Mouse (Mus musculus) intestine, embryonic 14.5 days (tissue): ENCODE measurements around the gene Man1a. TPM values are rescaled to one million over a fixed set of nuclear protein-coding genes. Genes with fewer than 3 reads are reported as not detected.

Experiments
- ATAC-seq: fragments of 200-750 bp; cut with Nextera tagmentation; replicated peaks from 2 replicates; pipeline ENCODE4 v1.8.0; 2017; ENCODE audit warnings: low read depth, moderate number of reproducible peaks, moderate TSS enrichment, moderate library complexity; ENCODE audit not compliant: low FRiP score, low TSS enrichment
- DNase-seq: peaks from one replicate; pipeline ENCODE4 v3.0.0-alpha.2; 2018; ENCODE audit warnings: low spot score
- H3K27ac ChIP-seq: fragments of 300-500 bp; sonication (generic); 2 replicates; pipeline ENCODE4 v1.5.1; 2014; ENCODE audit warnings: low read depth, mild to moderate bottlenecking, control low read depth
- H3K27me3 ChIP-seq: fragments of 300-500 bp; sonication (generic); replicated peaks from 2 replicates; pipeline ENCODE4 v1.6.1; 2014; ENCODE audit warnings: low read length, control low read depth; ENCODE audit not compliant: control insufficient read depth, insufficient read depth
- H3K36me3 ChIP-seq: fragments of 300-500 bp; sonication (generic); 2 replicates; pipeline ENCODE4 v1.6.1; 2014; ENCODE audit warnings: low read length, control low read depth; ENCODE audit not compliant: control insufficient read depth, insufficient read depth
- H3K4me1 ChIP-seq: fragments of 300-500 bp; sonication (generic); replicated peaks from 2 replicates; pipeline ENCODE4 v1.6.1; 2014; ENCODE audit warnings: low read length, control low read depth, mixed read lengths; ENCODE audit not compliant: control insufficient read depth, insufficient read depth
- H3K4me2 ChIP-seq: fragments of 300-500 bp; sonication (generic); 2 replicates; pipeline ENCODE4 v1.6.1; 2014; ENCODE audit warnings: low read length
- H3K4me3 ChIP-seq: fragments of 300-500 bp; sonication (generic); 2 replicates; pipeline ENCODE4 v1.5.1; 2014; ENCODE audit warnings: low read depth, low read length, control low read depth, mixed read lengths
- H3K9ac ChIP-seq: fragments of 300-500 bp; sonication (generic); 2 replicates; pipeline ENCODE4 v1.6.1; 2014; ENCODE audit warnings: mild to moderate bottlenecking, low read length
- H3K9me3 ChIP-seq: fragments of 300-500 bp; sonication (generic); 2 replicates; pipeline ENCODE4 v1.6.1; 2016; ENCODE audit warnings: low read length, control low read depth; ENCODE audit not compliant: control insufficient read depth
- WGBS: fragments of 180-500 bp; shearing (Covaris S2); extraction: QIAGEN DNeasy Blood & Tissue Kit; methylation state at CpG from one replicate; pipeline ENCODE4 v1.1.7; 2014; 5-methylcytosine and 5-hydroxymethylcytosine counted together
- polyA plus RNA-seq: library from polyadenylated mRNA; unstranded; fragments of >200 nt; fragmentation: Nextera tagmentation; extraction: Ambion mirVana; gene quantifications from 2 replicates; pipeline ENCODE4 v1.2.1, GENCODE M21; 2014

The Man1a gene
- polyA plus RNA-seq, 1 experiment from 2014 or later: 12.6 TPM

DNA sequence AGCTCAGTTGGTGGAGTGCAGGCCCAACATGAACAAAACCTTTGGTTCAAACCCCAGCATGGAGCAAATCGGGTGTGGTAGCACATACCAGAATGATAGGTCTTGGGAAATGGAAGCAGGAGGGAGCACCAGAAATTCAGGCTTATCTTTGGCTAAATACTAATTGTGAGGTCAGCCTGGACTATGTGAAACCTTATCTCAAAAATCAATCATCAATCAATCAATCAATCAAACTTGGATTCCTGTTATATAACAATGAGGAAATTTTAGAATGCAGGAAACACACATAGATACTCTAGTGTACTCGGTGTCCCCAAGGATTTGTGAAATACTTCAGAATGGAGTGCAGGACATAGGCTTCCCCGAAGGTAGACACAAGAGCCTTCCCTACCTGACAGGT is 17.8 kb downstream of the Man1a start:
- Histone ChIP-seq H3K4me2 (no peak overlapping the region), H3K36me3 (no peaks in the 10 kb centered on the region), H3K9me3 (no peaks in the 10 kb centered on the region), H3K9ac (no peak overlapping the region), H3K4me3 (no peak overlapping the region), H3K27ac (no peak overlapping the region), H3K4me1 (no peaks in the 10 kb centered on the region), H3K27me3 (no peaks in the 10 kb centered on the region)
- DNase-seq: no peak
- no peak for ATAC-seq
- 38% methylated on average over 3 of the region's 3 CpGs for WGBS

DNA sequence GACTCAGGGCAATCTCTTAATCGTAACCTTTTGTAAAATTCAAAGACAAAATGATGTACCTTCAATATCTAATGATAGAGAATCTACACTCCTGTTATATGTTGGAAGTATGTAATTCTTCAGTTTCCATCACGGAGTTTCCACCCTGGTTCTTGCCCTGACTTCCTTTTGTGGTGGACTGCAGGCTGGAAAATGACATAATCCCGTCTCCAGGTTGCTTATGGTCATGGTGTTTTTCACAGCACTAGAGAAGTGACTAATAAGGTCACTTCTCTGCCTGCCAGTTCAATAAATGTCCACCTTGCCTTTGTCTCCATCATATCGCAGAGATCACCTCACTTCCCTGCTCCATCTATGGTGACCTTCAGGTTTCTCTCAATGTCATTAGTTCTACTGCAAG is 22.2 kb downstream of the Man1a start:
- ATAC-seq: no peak

GRCm38 (mm10) chr10:54047885-54048284 is 28.5 kb downstream of the Man1a start:
- H3K36me3 ChIP-seq: no peaks in the 10 kb centered on the region
- no peak overlapping the region for H3K4me3 ChIP-seq
- no peak overlapping the region for H3K9ac ChIP-seq
- ATAC-seq (no peak), DNase-seq (no peak)
- H3K27ac ChIP-seq: no peak overlapping the region
- H3K27me3 ChIP-seq: no peaks in the 10 kb centered on the region
- no peak overlapping the region for H3K4me2 ChIP-seq
- H3K9me3 ChIP-seq: no peaks in the 10 kb centered on the region
- 75% methylated on average over 4 of the region's 4 CpGs for WGBS
- H3K4me1 ChIP-seq: 0 out of 2 replicates have a peak, but pooled peaks cover 7% of the 10 kb centered on the region

More for the DNA sequence above, 22.2 kb downstream of the Man1a start:
- Histone ChIP-seq H3K4me2 (no peak overlapping the region), H3K9ac (no peak overlapping the region), H3K9me3 (no peaks in the 10 kb centered on the region), H3K27me3 (no peaks in the 10 kb centered on the region), H3K4me3 (no peak overlapping the region), H3K36me3 (no peaks in the 10 kb centered on the region), H3K27ac (no peak overlapping the region), H3K4me1 (no peaks in the 10 kb centered on the region)
- DNase-seq: no peak
- 86% methylated on average over 4 of the region's 4 CpGs for WGBS

DNA sequence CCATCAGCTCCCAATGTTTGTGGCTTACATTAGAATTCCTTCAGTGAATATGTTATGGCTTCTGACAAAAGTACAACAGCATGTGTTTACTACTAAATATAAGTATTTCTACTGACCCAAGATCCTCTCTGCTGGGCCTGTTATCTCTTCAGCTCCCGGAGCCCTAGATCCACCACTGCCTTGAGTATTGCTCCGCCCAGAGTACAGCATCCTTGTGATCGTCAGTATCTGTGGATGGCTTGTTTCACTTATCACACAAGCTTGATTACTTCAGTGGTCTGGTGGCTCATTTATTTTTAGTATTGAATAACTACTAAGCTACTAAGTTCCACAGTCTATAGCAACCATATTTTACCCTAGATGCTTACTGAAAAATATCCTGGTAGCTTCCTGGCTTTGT is 33.1 kb downstream of the Man1a start:
- 0 out of 2 replicates have a peak, but pooled peaks cover 7% of the 10 kb centered on the region for H3K4me1 ChIP-seq
- ATAC-seq: no peak
- H3K27me3 ChIP-seq: no peaks in the 10 kb centered on the region
- WGBS: 88% methylated on average over 3 of the region's 3 CpGs
- no peaks in the 10 kb centered on the region for H3K9me3 ChIP-seq
- H3K36me3 ChIP-seq: no peaks in the 10 kb centered on the region
- H3K9ac ChIP-seq: no peak overlapping the region
- no peak overlapping the region for H3K27ac ChIP-seq
- no peak overlapping the region for H3K4me3 ChIP-seq
- DNase-seq: no peak
- no peak overlapping the region for H3K4me2 ChIP-seq

DNA sequence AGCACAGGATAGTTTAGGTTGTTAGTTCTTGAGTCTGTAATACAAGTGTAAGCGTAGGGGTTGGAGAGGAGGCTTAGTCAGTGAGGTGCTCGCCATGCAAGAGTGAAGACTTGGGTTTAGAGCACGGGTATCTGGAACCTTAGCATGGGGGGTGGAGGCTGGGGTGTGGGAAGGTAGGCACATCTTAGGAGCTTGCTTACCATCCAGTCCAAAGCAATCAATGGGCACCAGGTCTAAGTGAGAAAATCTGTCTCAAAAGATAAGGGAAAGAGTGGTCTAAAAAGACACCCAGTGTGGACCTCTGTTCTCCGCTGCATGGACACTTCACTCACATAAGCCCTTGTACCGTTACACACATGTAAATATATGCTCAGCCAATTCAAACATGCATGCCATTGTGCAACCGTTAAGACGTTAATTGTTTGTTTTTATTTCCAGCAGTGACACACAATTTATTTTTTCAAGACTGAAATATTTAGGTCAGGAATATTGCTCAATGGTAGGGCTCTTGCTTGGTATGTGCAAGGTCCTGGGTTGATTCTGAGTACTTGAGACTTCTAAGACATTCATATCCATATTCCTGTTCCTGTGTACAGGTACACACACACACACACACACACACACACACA is 34.1 kb downstream of the Man1a start:
- WGBS: 86% methylated on average over 7 of the region's 7 CpGs

DNA sequence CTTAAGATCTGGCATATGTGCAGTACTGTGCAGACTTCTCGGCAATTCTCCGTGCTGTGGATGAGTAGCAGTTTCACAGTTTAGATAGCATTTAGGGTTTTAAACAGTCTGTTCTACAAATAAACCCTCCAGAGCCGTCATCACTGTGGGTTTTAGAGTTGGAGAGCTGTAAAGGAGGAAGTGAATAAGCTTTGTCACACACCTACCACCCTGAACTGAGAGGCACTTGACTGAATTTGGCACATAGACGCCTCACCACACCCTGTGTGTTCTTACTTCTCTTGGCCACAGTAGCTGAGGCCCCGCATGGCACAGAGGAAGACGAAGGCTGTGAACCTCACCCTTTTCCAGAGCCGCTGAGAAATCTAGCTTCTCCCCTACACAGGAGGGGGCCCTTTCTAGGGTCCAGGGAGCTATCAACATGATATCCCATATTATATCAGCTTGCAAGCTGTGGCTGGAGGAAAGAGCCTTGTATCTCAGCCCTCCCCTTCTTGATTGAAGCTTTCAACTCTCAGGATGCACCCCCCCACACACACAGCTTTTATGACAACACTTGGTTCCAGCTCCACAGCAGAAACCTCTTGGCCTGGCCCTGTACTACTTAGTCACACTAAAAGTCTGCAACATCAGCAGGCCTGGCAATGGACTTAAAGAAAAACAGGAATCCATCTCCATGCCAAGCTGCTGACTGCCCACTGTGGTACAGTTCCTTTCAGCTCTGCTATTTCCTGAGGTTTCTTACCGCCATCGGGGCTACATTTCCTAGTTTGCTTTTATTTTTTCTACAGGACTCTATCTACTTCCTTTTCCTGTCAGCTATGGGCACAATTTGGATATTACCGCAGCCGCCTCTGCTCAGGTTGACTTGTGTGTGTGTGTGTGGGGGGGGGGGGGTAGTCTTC is 35.9 kb downstream of the Man1a start:
- WGBS: 78% methylated on average over 11 of the region's 11 CpGs
- no peaks in the 10 kb centered on the region for H3K4me1 ChIP-seq
- H3K9ac ChIP-seq: no peak overlapping the region
- no peaks in the 10 kb centered on the region for H3K36me3 ChIP-seq
- ATAC-seq (no peak), DNase-seq (no peak)
- H3K27me3 ChIP-seq: no peaks in the 10 kb centered on the region
- H3K4me3 ChIP-seq: no peak overlapping the region
- H3K4me2 ChIP-seq: no peak overlapping the region
- no peak overlapping the region for H3K27ac ChIP-seq
- no peaks in the 10 kb centered on the region for H3K9me3 ChIP-seq

More for the DNA sequence above, 34.1 kb downstream of the Man1a start:
- Histone ChIP-seq H3K9me3 (no peaks in the 10 kb centered on the region), H3K9ac (no peak overlapping the region), H3K4me3 (no peak overlapping the region), H3K4me1 (0 out of 2 replicates have a peak, but pooled peaks cover under 1% of the 10 kb centered on the region), H3K36me3 (no peaks in the 10 kb centered on the region), H3K27me3 (no peaks in the 10 kb centered on the region), H3K4me2 (no peak overlapping the region), H3K27ac (no peak overlapping the region)
- DNase-seq: no peak
- ATAC-seq: no peak

DNA sequence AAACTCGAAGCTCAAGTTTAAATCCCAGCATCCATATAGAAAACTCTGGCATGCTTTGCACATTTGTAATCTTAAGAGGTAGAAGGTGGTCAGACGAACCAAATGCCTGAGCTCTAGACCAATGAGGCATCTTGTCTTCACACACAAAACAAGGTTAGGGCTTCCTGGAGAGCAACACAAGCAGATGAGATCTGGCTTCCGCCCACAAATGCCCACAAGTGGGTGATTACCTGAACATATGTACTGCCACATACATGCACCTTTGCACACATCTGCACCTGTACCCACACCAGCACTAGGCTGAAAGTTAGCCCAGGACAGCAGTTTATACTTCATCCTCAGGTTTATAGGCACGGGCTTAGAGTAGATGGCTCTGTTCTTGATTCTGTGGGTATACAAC is 36.7 kb downstream of the Man1a start:
- H3K9ac ChIP-seq: no peak overlapping the region
- no peak overlapping the region for H3K27ac ChIP-seq
- H3K4me1 ChIP-seq: no peaks in the 10 kb centered on the region
- no peak overlapping the region for H3K4me3 ChIP-seq
- whole genome bisulfite sequencing: 87% methylated on average over 4 of the region's 4 CpGs
- DNase-seq: no peak
- no peaks in the 10 kb centered on the region for H3K27me3 ChIP-seq
- no peaks in the 10 kb centered on the region for H3K9me3 ChIP-seq
- H3K4me2 ChIP-seq: no peak overlapping the region
- no peaks in the 10 kb centered on the region for H3K36me3 ChIP-seq
- no peak for ATAC-seq

DNA sequence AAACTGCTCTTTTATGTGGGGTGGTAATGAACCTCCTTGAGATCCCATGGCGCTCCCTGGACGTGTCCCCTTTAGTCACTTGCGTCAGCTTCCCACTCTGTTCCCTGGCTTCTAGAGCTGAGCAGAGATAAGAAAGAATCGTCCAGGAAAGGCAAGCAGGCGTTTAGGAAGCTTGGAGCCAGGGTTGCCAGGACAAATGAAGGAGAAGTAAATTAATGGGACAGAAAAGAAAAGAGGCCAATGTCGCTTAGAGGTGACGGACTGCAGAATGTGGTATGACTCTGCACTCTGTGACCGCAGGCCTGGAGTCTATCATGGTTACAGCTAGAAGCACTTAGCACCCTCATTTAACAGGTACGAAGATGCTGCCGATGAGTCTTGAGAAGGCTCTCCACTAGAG is 37.7 kb downstream of the Man1a start:
- Histone ChIP-seq H3K9me3 (no peaks in the 10 kb centered on the region), H3K4me3 (no peak overlapping the region), H3K4me1 (no peaks in the 10 kb centered on the region), H3K27ac (no peak overlapping the region), H3K4me2 (no peak overlapping the region), H3K36me3 (no peaks in the 10 kb centered on the region), H3K9ac (no peak overlapping the region), H3K27me3 (no peaks in the 10 kb centered on the region)
- 58% methylated on average over 10 of the region's 10 CpGs for WGBS
- no peak for DNase-seq
- ATAC-seq: no peak
